Mouse (Mus musculus) myocyte (in vitro differentiated cells): ENCODE results near the gene Zzz3. TPM values are rescaled to one million over a fixed set of nuclear protein-coding genes. Genes with fewer than 3 reads are reported as not detected.

Source experiments
- H3K27me3 ChIP-seq: one replicate; pipeline ENCODE4 v1.6.1; 2011; ENCODE audit not compliant: control insufficient read depth, insufficient read depth, insufficient read length
- H3K36me3 ChIP-seq: one replicate; pipeline ENCODE4 v1.6.1; 2011; ENCODE audit not compliant: control insufficient read depth, insufficient read depth
- H3K4me2 ChIP-seq: one replicate; pipeline ENCODE4 v1.6.1; 2011; ENCODE audit warnings: low read depth, control low read depth
- H3K4me3 ChIP-seq: one replicate; pipeline ENCODE4 v1.5.1; 2011; ENCODE audit warnings: mild to moderate bottlenecking, control low read depth, moderate library complexity
- H3K79me2 ChIP-seq: one replicate; pipeline ENCODE4 v1.6.1; 2011; ENCODE audit not compliant: control insufficient read depth, insufficient read depth
- H3ac ChIP-seq: one replicate; pipeline ENCODE4 v1.6.1; 2011; ENCODE audit not compliant: control insufficient read depth, insufficient read length
- CEBPB ChIP-seq: IDR thresholded peaks from 2 replicates; pipeline ENCODE4 v1.6.1; 2011; ENCODE audit warnings: mild to moderate bottlenecking, moderate library complexity; ENCODE audit not compliant: poor library complexity, insufficient read depth, severe bottlenecking
- E2F4 ChIP-seq: IDR thresholded peaks from one replicate; pipeline ENCODE4 v1.6.1; 2011; ENCODE audit warnings: mild to moderate bottlenecking, control low read depth, moderate library complexity; ENCODE audit not compliant: insufficient read depth
- MAX ChIP-seq: IDR thresholded peaks from one replicate; pipeline ENCODE4 v1.6.1; 2011; ENCODE audit warnings: low read depth, mild to moderate bottlenecking, control low read depth
- MYOD1 ChIP-seq, 3 experiments: IDR thresholded peaks; one replicate each; pipeline ENCODE4 v1.6.1; 2011; ENCODE audit warnings: control low read depth in 2 of 3, low read depth in 2 of 3, mild to moderate bottlenecking in 2 of 3, moderate library complexity in 1 of 3; ENCODE audit not compliant: insufficient read length in 2 of 3, control insufficient read depth in 1 of 3
- MYOG ChIP-seq, 3 experiments: IDR thresholded peaks; one replicate each; pipeline ENCODE4 v1.6.1; 2011; ENCODE audit warnings: control low read depth in 2 of 3, low read depth in 2 of 3, mild to moderate bottlenecking in 2 of 3; ENCODE audit not compliant: insufficient read length in 2 of 3, control insufficient read depth in 1 of 3, insufficient read depth in 1 of 3
- POLR2A ChIP-seq: IDR thresholded peaks from one replicate; pipeline ENCODE4 v1.6.1; 2011; ENCODE audit warnings: low read depth, mild to moderate bottlenecking, control low read depth, moderate library complexity; ENCODE audit not compliant: insufficient read length
- POLR2AphosphoS2 ChIP-seq: IDR thresholded peaks from one replicate; pipeline ENCODE4 v1.6.1; 2011; ENCODE audit warnings: low read depth, control low read depth; ENCODE audit not compliant: insufficient read length
- REST ChIP-seq: IDR thresholded peaks from one replicate; pipeline ENCODE4 v1.6.1; 2011; ENCODE audit warnings: mild to moderate bottlenecking, control low read depth, moderate library complexity; ENCODE audit not compliant: insufficient read depth, insufficient read length
- SRF ChIP-seq: IDR thresholded peaks from one replicate; pipeline ENCODE4 v1.6.1; 2011; ENCODE audit warnings: low read depth; ENCODE audit not compliant: control insufficient read depth, insufficient read length
- TCF12 ChIP-seq: IDR thresholded peaks from one replicate; pipeline ENCODE4 v1.6.1; 2011; ENCODE audit warnings: mild to moderate bottlenecking, control low read depth; ENCODE audit not compliant: poor library complexity, insufficient read depth, severe bottlenecking
- TCF3 ChIP-seq: IDR thresholded peaks from one replicate; pipeline ENCODE4 v1.6.1; 2011; ENCODE audit warnings: low read depth, control low read depth; ENCODE audit not compliant: insufficient read length
- USF1 ChIP-seq: IDR thresholded peaks from one replicate; pipeline ENCODE4 v1.6.1; 2011; ENCODE audit warnings: low read depth, mild to moderate bottlenecking, control low read depth, moderate library complexity
- polyA plus RNA-seq: library from polyadenylated mRNA; unstranded; fragments of >200 nt; fragmentation: generic; extraction: Trizol; gene quantifications from one replicate; pipeline ENCODE4 v1.2.1, GENCODE M21; 2012; ENCODE audit warnings: missing spikeins

Zzz3 gene
- polyA plus RNA-seq: 6.6 TPM

GRCm38 (mm10) chr3:152395350-152396277, at the start of gene Zzz3:
Gene Zzz3, plus strand, starts transcription at chr3:152395473.
- Histone ChIP-seq H3K36me3 (peaks cover 5% of the 10 kb centered on the region), H3ac (peak within 1 kb of the TSS; percentile 100), H3K4me3 (peak within 1 kb of the TSS; percentile 57), H3K27me3 (no peaks in the 10 kb centered on the region), H3K4me2 (peak within 1 kb of the TSS; percentile 94), H3K79me2 (peaks cover 39% of the 10 kb centered on the region)
- TF ChIP-seq TCF12 (no peak), MYOD1 (IDR thresholded peaks at IDR 0.05; ENCODE audit: control insufficient read depth in 1 of 3, insufficient read length in 2 of 3, low read depth in 2 of 3) (no peak), TCF3 (no peak), MAX (no peak), USF1 (no peak), REST (no peak), POLR2A (peak; percentile 50), E2F4 (no peak), SRF (no peak), POLR2AphosphoS2 (peak; percentile 53), MYOG (IDR thresholded peaks at IDR 0.05; ENCODE audit: control insufficient read depth in 1 of 3, insufficient read depth in 1 of 3, insufficient read length in 2 of 3, low read depth in 2 of 3) (peak in 1 of 3 experiments; percentile 24), CEBPB (no peak)

DNA sequence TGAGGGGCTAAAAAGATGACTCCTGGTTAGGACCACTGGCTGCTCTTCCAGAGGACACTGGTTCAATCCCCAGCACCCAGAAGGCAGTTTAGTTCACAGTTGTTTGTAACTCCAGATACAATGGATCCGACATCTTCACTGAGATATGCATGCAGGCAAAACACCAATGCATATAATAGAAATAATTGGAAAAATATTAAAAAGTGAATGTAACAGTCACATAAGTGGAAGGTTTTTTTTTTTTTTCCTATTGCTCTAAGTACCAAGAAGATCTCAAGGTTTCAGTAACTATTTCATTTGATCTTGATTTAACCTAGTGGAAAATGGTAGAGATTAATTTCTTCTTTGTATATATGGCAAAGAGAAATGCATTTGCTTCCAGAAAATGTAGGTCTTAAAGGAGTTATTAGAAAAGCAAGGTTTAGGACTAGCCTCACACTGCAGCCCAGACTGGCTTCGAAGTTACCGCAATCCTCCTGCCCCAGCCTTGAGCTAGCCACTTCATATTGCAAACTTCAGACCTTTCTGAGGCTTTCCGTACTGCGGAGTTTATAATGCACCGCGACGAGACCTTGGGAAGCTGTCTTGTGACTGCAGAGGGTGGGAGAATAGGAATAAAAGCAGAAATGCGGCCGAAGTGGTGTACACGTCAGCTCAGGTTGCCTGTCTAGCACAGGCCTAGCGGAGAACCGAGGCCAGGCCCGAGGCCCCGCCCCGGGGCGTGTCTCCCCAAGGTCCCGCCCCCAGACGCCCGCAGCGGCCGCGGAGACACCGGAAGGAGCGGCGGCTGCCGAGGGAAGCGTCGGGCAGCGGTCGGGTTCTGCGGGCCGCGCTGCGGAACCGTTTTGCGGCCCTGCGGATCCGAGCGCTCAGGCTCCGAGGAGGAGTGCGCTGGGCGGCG, 49.3 kb upstream of the Zzz3 start, which contains the start of gene Usp33:
Gene Usp33 (plus strand): TSS at position 747 of the 901 bp plus-strand sequence.
- Histone ChIP-seq H3K4me3 (peak within 1 kb of the TSS; percentile 59), H3K79me2 (peaks cover 42% of the 10 kb centered on the region), H3K36me3 (no peaks in the 10 kb centered on the region), H3K4me2 (peak within 1 kb of the TSS; percentile 94), H3K27me3 (no peaks in the 10 kb centered on the region), H3ac (peak within 1 kb of the TSS; percentile 71)
- TF ChIP-seq POLR2A (peak; percentile 83), POLR2AphosphoS2 (peak; percentile 86), MYOG (IDR thresholded peaks at IDR 0.05; ENCODE audit: control insufficient read depth in 1 of 3, insufficient read depth in 1 of 3, insufficient read length in 2 of 3, low read depth in 2 of 3) (no peak)

- Histone ChIP-seq H3K4me3 (peak overlapping the region; percentile 59), H3ac (peak overlapping the region; percentile 71), H3K27me3 (no peaks in the 10 kb centered on the region), H3K36me3 (no peaks in the 10 kb centered on the region), H3K4me2 (peak overlapping the region; percentile 94), H3K79me2 (peaks cover 49% of the 10 kb centered on the region)
- TF ChIP-seq MYOD1 (IDR thresholded peaks at IDR 0.05; ENCODE audit: control insufficient read depth in 1 of 3, insufficient read length in 2 of 3, low read depth in 2 of 3) (no peak), POLR2A (no peak), E2F4 (no peak), TCF3 (no peak), CEBPB (no peak), MYOG (IDR thresholded peaks at IDR 0.05; ENCODE audit: control insufficient read depth in 1 of 3, insufficient read depth in 1 of 3, insufficient read length in 2 of 3, low read depth in 2 of 3) (no peak), REST (no peak), POLR2AphosphoS2 (no peak)
Observed at GRCm38 (mm10) chr3:152346633-152347141, 48.6 kb upstream of the Zzz3 start.

- Histone ChIP-seq H3K36me3 (no peaks in the 10 kb centered on the region), H3K79me2 (peaks cover 54% of the 10 kb centered on the region), H3K27me3 (no peaks in the 10 kb centered on the region), H3K4me3 (peak overlapping the region; percentile 59), H3K4me2 (peak overlapping the region; percentile 94), H3ac (peak overlapping the region; percentile 71)
- no peak for TF ChIP-seq POLR2A
- TF ChIP-seq E2F4: no peak
- TF ChIP-seq MAX: no peak
- TF ChIP-seq CEBPB: no peak
- TF ChIP-seq REST: no peak
- no peak for TF ChIP-seq SRF
- no peak for TF ChIP-seq POLR2AphosphoS2
- no peak for TF ChIP-seq MYOD1 (IDR thresholded peaks at IDR 0.05; ENCODE audit: control insufficient read depth in 1 of 3, insufficient read length in 2 of 3, low read depth in 2 of 3)
- TF ChIP-seq TCF3: no peak
- no peak for TF ChIP-seq USF1
- TF ChIP-seq TCF12: no peak
Observed at GRCm38 (mm10) chr3:152347227-152347626, 48.0 kb upstream of the Zzz3 start.
